Mouse (Mus musculus) neural tube, embryonic 10.5 days (tissue): ENCODE measurements around the gene Uba6.

Experiments used
- DNase-seq: peaks from one replicate; pipeline ENCODE4 v3.0.0-alpha.2; 2017; ENCODE audit warnings: low spot score; ENCODE audit errors: extremely low spot score

The Uba6 gene

DNA sequence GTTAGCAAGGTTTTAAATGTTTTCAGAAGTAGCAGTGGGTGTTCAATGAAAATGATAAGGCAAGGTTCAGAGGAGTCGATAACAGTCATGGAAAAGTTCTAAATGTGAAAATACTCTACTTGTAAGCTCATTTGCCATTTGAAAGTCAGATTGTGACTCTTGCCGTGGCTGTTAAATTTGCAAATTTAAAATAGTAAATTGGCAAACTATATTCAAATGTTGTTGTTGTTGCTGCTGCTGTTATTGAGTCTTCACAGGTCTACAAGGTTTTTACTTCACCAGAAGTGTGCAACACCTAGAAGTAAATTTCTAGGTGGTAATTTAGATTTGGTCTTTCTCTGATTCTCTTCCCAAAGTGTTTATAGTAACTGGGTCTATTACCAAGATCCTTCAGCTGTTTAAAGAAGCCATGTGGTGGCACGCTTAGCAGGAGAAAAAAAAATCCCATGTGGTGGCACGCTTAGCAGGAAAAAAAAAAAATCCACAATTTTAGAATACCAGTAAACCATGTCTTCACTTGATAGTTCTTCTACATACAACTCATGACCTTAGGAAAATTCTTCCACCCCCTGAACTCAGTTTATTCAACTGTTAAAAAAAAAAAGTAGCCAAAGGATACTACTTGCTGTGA lies 99.7 kb downstream of the Uba6 start:
- DNase-seq: no peak

DNA sequence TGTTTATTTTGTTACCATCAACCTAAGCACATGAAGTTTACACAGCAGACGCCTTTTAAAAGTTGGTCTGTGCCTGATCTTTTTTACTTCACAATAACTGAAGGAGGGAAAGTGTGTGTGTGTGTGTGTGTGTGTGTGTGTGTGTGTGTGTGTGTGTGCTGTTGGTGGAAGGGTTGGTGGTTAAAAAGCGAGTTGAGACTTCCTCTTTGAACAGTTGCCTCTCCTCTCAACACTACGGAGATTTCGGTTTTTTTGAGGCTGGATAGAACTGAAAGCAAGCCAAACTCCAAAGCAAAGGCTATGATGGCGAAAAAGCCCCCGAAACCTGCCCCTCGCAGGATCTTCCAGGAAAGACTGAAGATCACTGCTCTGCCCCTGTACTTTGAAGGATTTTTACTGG lies 101.1 kb downstream of the Uba6 start, which contains the start of gene Stap1:
Stap1 (plus strand) TSS at position 209 of the 400 bp plus-strand sequence.
- DNase-seq: no peak

DNA sequence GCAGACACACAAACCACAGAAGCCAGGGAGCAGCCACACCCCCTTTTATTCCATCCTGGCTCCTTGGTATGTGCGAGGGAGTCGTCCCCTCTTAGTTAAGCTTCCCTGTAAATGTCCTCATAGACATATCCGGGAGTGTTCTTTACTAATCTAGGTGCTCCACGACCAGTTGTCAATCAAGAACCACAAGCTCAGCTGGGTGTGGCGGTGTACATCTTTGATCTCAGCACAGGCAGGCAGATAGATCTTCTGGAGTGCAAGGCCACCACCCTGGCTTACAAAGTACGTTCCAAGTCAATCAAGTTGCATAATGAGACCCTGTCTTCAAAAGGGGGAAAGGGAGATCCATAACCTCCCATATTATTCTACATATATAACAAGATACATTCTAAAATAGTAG lies 103.5 kb downstream of the Uba6 start:
- no peak for DNase-seq

DNA sequence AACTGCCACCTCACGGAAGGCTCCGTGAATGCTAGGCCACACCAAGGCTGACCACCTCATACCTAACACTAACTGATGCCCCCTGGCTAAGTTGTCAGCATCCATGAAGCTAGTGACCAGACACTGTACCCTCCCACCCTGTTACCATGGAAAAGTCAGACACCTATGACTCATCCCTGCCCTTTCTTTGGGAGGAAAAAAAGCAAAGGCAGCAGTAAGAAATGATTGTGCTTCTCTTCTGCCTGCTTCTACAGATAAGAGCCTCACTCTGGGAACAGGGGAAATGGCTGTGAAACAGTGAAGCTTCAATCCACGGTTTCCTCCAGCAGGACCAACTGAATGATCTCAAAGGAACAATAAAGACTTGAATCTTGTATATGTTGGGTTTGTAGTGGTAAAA lies 104.2 kb downstream of the Uba6 start:
- DNase-seq: no peak

DNA sequence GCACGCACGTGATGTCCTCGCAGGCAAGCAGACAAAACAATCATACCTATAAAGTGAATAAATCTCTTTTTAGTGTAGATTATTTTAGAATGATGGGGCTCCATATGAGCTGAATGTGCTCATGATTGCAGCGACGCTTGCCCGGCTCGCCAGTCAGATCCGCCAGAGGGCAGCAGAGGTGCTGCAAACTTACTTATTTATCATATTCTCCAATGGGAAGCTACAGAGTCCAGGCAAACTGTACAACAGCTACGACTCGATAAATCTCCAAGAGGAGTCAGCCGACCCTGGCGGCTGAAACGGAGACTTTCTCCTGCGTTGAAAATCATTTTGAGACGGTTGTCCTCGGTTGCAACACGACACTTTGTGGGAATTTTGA lies 106.1 kb downstream of the Uba6 start:
- peak; percentile 90 for DNase-seq

DNA sequence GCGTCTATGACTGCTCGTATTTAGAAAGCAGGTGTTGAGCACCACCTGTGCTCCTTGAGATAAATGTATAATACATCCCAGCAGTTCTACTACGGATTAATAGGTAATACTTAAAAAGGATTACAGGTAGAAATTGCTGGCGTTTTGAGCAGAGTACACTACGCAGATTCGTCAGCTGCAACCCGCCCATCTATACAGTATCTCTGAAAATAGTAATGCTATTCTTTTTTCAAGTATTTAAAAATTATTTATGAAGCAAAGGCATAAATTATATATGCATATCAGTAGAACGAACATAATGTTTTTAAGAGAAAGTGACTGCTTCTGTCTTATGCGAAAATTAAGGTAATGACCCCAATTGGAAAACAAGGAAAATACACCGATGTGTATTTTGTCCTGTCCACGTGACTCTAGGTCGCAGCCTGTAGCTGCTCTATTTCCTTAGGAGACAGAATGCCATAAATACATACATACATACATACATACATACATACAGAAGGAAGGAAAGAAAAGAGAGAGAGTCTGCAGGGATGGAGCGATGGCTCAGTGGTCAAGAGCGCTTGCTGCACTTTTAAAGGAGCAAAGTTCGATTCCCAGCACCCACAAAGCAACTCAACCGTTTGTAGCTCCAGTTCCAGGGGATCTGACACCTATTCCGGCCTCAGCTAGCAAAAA lies 106.6 kb downstream of the Uba6 start:
- DNase-seq: no peak

- peak; percentile 98 for DNase-seq
Measured at GRCm38 (mm10) chr5:86065101-86065875, 107.3 kb downstream of the Uba6 start, which contains the start of gene Cenpc1. Gene Cenpc1, minus strand, starts transcription at chr5:86065583.

DNA sequence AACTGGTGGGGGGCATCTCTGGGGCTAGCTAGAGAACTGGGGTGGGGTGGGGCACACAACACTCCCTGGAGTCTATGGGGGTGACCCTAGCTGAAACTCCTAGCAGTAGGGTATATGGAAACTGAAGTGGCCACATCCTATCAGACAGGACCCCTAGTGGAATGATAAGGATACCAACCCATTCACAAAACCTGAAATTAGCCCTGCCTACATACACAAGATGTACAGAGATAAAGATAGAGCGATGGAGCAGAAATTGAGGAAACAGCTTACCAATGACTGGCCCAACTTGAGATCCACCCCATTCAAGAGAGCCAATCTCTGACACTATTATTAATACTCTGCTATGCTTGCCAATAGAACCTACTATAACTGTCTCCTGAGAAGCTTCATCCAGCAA lies 109.1 kb downstream of the Uba6 start:
- no peak for DNase-seq
